Mouse (Mus musculus): ENCODE results near the gene Safb. TPM values are rescaled to one million over a fixed set of nuclear protein-coding genes. Genes with fewer than 3 reads are reported as not detected.

Safb gene
- polyA plus RNA-seq, 1 experiment: 141 TPM

- H3K27ac ChIP-seq (ENCODE audit: insufficient read depth, low read length): no peak overlapping the region
- 89% methylated on average over 7 of the region's 7 CpGs for WGBS
- no peaks in the 10 kb centered on the region for H3K27me3 ChIP-seq (ENCODE audit: control insufficient read depth, insufficient read depth, low read length)
- peak in 1 of 2 experiments; percentile 7 for DNase-seq
- H3K4me1 ChIP-seq (ENCODE audit: control insufficient read depth, insufficient read depth, low read length): peaks cover 16% of the 10 kb centered on the region
- no peak overlapping the region for H3K4me3 ChIP-seq (replicated peaks; ENCODE audit: insufficient read depth, low read depth, low read length)
- no peak for TF ChIP-seq POLR2A (IDR thresholded peaks at IDR 0.05; ENCODE audit: borderline replicate concordance, insufficient read depth, low read length)
- TF ChIP-seq CTCF (IDR thresholded peaks at IDR 0.05; ENCODE audit: borderline replicate concordance, insufficient read depth, low read depth, low read length): no peak
Observed at GRCm38 (mm10) chr17:56544699-56545387, 39.8 kb upstream of the Safb start.

GRCm38 (mm10) chr17:56545945-56546344, 38.7 kb upstream of the Safb start:
- H3K27ac ChIP-seq (ENCODE audit: insufficient read depth, low read length): no peak overlapping the region
- no peaks in the 10 kb centered on the region for H3K27me3 ChIP-seq (ENCODE audit: control insufficient read depth, insufficient read depth, low read length)
- no peak for DNase-seq
- H3K4me1 ChIP-seq (ENCODE audit: control insufficient read depth, insufficient read depth, low read length): peaks cover 19% of the 10 kb centered on the region
- WGBS: 88% methylated on average over 1 of the region's 1 CpGs
- TF ChIP-seq POLR2A (IDR thresholded peaks at IDR 0.05; ENCODE audit: borderline replicate concordance, insufficient read depth, low read length) (no peak), CTCF (IDR thresholded peaks at IDR 0.05; ENCODE audit: borderline replicate concordance, insufficient read depth, low read depth, low read length) (no peak)
- no peak overlapping the region for H3K4me3 ChIP-seq (replicated peaks; ENCODE audit: insufficient read depth, low read depth, low read length)

- peak overlapping the region; percentile 45 for H3K27ac ChIP-seq (ENCODE audit: insufficient read depth, low read length)
- H3K4me1 ChIP-seq (ENCODE audit: control insufficient read depth, insufficient read depth, low read length): peaks cover 24% of the 10 kb centered on the region
- no peak for DNase-seq
- TF ChIP-seq CTCF (IDR thresholded peaks at IDR 0.05; ENCODE audit: borderline replicate concordance, insufficient read depth, low read depth, low read length) (no peak), POLR2A (IDR thresholded peaks at IDR 0.05; ENCODE audit: borderline replicate concordance, insufficient read depth, low read length) (no peak)
- WGBS: 63% methylated on average over 5 of the region's 5 CpGs
- H3K4me3 ChIP-seq (replicated peaks; ENCODE audit: insufficient read depth, low read depth, low read length): no peak overlapping the region
- H3K27me3 ChIP-seq (ENCODE audit: control insufficient read depth, insufficient read depth, low read length): no peaks in the 10 kb centered on the region
Observed at GRCm38 (mm10) chr17:56546576-56546975, 38.0 kb upstream of the Safb start.

- peak; percentile 88 to 95 for DNase-seq
- H3K4me3 ChIP-seq (replicated peaks; ENCODE audit: insufficient read depth, low read depth, low read length): no peak overlapping the region
- 8% methylated on average over 17 of the region's 17 CpGs for WGBS
- H3K4me1 ChIP-seq (ENCODE audit: control insufficient read depth, insufficient read depth, low read length): peaks cover 24% of the 10 kb centered on the region
- H3K27ac ChIP-seq (ENCODE audit: insufficient read depth, low read length): peak overlapping the region; percentile 45
- no peak for TF ChIP-seq CTCF (IDR thresholded peaks at IDR 0.05; ENCODE audit: borderline replicate concordance, insufficient read depth, low read depth, low read length)
- TF ChIP-seq POLR2A (IDR thresholded peaks at IDR 0.05; ENCODE audit: borderline replicate concordance, insufficient read depth, low read length): no peak
- no peaks in the 10 kb centered on the region for H3K27me3 ChIP-seq (ENCODE audit: control insufficient read depth, insufficient read depth, low read length)
Observed at GRCm38 (mm10) chr17:56547116-56547845, 37.3 kb upstream of the Safb start.

- WGBS: 40% methylated on average over 9 of the region's 9 CpGs
- DNase-seq: peak in 1 of 2 experiments; percentile 27
- Histone ChIP-seq H3K27ac (ENCODE audit: insufficient read depth, low read length) (no peak overlapping the region), H3K27me3 (ENCODE audit: control insufficient read depth, insufficient read depth, low read length) (no peaks in the 10 kb centered on the region), H3K4me1 (ENCODE audit: control insufficient read depth, insufficient read depth, low read length) (peaks cover 24% of the 10 kb centered on the region), H3K4me3 (replicated peaks; ENCODE audit: insufficient read depth, low read depth, low read length) (no peak overlapping the region)
- TF ChIP-seq POLR2A (IDR thresholded peaks at IDR 0.05; ENCODE audit: borderline replicate concordance, insufficient read depth, low read length): no peak
- TF ChIP-seq CTCF (IDR thresholded peaks at IDR 0.05; ENCODE audit: borderline replicate concordance, insufficient read depth, low read depth, low read length): peak; percentile 47; the same call in 1 of the 2 replicates
Observed at GRCm38 (mm10) chr17:56547846-56548604, 36.6 kb upstream of the Safb start.

GRCm38 (mm10) chr17:56548605-56549105, 36.0 kb upstream of the Safb start:
- H3K27ac ChIP-seq (ENCODE audit: insufficient read depth, low read length): no peak overlapping the region
- peak in 1 of 2 experiments; percentile 14 for DNase-seq
- H3K4me3 ChIP-seq (replicated peaks; ENCODE audit: insufficient read depth, low read depth, low read length): no peak overlapping the region
- 68% methylated on average over 4 of the region's 4 CpGs for WGBS
- no peaks in the 10 kb centered on the region for H3K27me3 ChIP-seq (ENCODE audit: control insufficient read depth, insufficient read depth, low read length)
- TF ChIP-seq CTCF (IDR thresholded peaks at IDR 0.05; ENCODE audit: borderline replicate concordance, insufficient read depth, low read depth, low read length): no peak
- no peak for TF ChIP-seq POLR2A (IDR thresholded peaks at IDR 0.05; ENCODE audit: borderline replicate concordance, insufficient read depth, low read length)
- peaks cover 24% of the 10 kb centered on the region for H3K4me1 ChIP-seq (ENCODE audit: control insufficient read depth, insufficient read depth, low read length)

GRCm38 (mm10) chr17:56550784-56551475, 33.7 kb upstream of the Safb start:
- WGBS: 58% methylated on average over 12 of the region's 12 CpGs
- H3K4me1 ChIP-seq (ENCODE audit: control insufficient read depth, insufficient read depth, low read length): peaks cover 24% of the 10 kb centered on the region
- DNase-seq: peak in 1 of 2 experiments; percentile 25
- no peaks in the 10 kb centered on the region for H3K27me3 ChIP-seq (ENCODE audit: control insufficient read depth, insufficient read depth, low read length)
- H3K27ac ChIP-seq (ENCODE audit: insufficient read depth, low read length): no peak overlapping the region
- no peak for TF ChIP-seq CTCF (IDR thresholded peaks at IDR 0.05; ENCODE audit: borderline replicate concordance, insufficient read depth, low read depth, low read length)
- no peak for TF ChIP-seq POLR2A (IDR thresholded peaks at IDR 0.05; ENCODE audit: borderline replicate concordance, insufficient read depth, low read length)
- no peak overlapping the region for H3K4me3 ChIP-seq (replicated peaks; ENCODE audit: insufficient read depth, low read depth, low read length)

All from cerebellum, adult 2 months (tissue).